Mouse (Mus musculus) kidney, adult 2 months (tissue): ENCODE results near the gene Psmc3.

ENCODE experiments used
- CTCF ChIP-seq: fragments of 200-500 bp; conservative IDR thresholded peaks from 2 replicates; pipeline ENCODE4 v1.5.1; 2011; ENCODE audit warnings: low read depth, mild to moderate bottlenecking, control low read depth, low read length, moderate library complexity, mixed read lengths; ENCODE audit not compliant: insufficient read depth, insufficient read length
- POLR2A ChIP-seq: fragments of 200-500 bp; IDR thresholded peaks from one replicate; pipeline ENCODE4 v1.6.1; 2011; ENCODE audit warnings: low read depth, low read length, control low read depth

DNA sequence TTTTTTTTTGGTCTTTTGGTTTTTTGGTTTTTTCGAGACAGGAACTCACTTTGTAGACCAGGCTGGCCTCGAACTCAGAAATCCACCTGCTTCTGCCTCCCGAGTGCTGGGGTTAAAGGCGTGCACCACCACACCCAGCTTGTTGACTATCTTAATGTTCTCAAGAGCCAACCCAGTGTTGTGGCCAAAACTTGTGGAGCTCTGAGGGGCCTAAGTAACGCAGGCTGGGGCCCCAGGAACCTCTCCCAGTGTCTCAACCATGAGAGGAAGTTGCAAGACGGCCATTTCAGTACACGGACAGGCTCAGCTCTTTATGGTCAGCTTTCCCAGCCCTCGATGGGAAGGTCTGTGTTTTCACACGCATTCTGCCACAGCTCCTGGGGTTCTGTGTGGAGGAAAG lies 35.2 kb downstream of the Psmc3 start:
- no peak for TF ChIP-seq CTCF
- no peak for TF ChIP-seq POLR2A
